Mouse (Mus musculus): Measurements from ENCODE around the gene Eno3.

- peak; percentile 90 for TF ChIP-seq POLR2A (IDR thresholded peaks at IDR 0.05; ENCODE audit: control insufficient read depth, low read depth, low read length)
- no peak for TF ChIP-seq CTCF (IDR thresholded peaks at IDR 0.05; ENCODE audit: control insufficient read depth, insufficient read depth, insufficient replicate concordance, low read depth, low read length)
These were observed 42.9 kb downstream of the Eno3 start, which contains the start of the genes Inca1 and Kif1c for GRCm38 (mm10) chr11:70699722-70700556.

All from testis, adult 2 months (tissue).